Mouse (Mus musculus): ENCODE results near the gene Ube2ql1. TPM values are rescaled to one million over a fixed set of nuclear protein-coding genes. Genes with fewer than 3 reads are reported as not detected.

Ube2ql1 gene
- total RNA-seq (2015) (not detected in 2 replicates), total RNA-seq (2017) (not detected in 2 replicates)

DNA sequence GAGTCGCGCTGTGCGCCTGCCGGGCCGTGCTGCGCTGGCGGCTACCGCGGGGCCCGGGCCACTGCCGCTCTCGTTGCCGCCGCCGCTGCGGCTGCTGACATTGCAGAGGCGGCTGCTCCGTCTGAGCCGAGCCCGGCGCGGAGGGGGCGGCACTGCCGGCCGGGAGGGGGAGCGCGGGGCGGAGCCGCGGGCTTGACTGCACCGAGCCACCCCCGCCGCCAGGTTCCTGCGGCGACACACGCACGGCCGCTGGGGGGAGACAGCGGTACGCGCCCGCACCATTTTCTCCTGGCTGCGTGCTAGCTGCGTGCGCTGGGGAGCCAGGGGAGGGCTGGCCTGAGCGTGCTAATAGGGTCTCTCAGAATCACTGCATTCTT, at the start of gene Ube2ql1:
TSS of gene Ube2ql1 (minus strand) at position 131 of the 377 bp plus-strand sequence.
- ATAC-seq (replicated peaks; ENCODE audit: poor library complexity), result peak; percentile 95

DNA sequence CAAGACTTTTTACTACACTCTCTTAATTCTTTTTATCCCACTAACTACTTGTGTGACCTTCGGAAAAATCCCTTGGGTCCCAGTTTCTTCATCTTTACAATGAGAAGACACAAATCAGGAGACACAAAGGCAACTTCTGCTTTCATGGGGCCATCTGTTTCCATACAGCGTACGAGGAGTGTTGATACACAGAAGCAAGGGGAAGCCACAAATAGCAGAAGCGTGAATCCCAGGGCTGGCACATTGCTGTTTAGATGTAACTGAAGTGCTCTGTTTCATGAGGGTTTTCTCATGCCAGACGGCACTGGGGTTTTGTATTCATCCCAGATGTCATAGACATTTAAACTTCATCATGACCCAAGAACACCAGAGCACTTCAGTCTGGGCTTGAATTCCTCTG, 49.0 kb upstream of the Ube2ql1 start:
- peak; percentile 92 for ATAC-seq (replicated peaks; ENCODE audit: poor library complexity)

DNA sequence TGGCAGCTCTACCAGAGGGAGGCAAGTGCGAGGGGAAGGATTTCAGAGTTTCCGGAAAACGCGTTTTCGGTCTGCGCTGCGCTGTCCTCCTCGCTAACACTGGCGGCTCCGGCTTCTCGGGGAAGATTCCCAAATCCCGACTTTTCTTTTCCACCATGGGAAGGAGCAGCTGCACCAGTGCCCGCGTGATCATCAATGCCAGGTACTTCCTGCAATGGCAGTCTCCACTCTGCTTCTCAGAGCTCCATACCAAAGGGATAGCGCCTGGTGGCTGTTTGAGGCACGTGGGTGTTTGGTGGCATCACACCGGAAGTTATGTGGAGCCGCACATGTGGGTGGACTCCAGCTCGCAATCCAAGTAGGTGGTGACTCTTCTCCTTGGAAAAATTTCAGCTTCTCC, 38.5 kb upstream of the Ube2ql1 start:
- no peak for ATAC-seq (replicated peaks; ENCODE audit: poor library complexity)

- ATAC-seq (replicated peaks; ENCODE audit: poor library complexity), result no peak
Measured at GRCm38 (mm10) chr13:69772358-69772757, 32.7 kb upstream of the Ube2ql1 start.

DNA sequence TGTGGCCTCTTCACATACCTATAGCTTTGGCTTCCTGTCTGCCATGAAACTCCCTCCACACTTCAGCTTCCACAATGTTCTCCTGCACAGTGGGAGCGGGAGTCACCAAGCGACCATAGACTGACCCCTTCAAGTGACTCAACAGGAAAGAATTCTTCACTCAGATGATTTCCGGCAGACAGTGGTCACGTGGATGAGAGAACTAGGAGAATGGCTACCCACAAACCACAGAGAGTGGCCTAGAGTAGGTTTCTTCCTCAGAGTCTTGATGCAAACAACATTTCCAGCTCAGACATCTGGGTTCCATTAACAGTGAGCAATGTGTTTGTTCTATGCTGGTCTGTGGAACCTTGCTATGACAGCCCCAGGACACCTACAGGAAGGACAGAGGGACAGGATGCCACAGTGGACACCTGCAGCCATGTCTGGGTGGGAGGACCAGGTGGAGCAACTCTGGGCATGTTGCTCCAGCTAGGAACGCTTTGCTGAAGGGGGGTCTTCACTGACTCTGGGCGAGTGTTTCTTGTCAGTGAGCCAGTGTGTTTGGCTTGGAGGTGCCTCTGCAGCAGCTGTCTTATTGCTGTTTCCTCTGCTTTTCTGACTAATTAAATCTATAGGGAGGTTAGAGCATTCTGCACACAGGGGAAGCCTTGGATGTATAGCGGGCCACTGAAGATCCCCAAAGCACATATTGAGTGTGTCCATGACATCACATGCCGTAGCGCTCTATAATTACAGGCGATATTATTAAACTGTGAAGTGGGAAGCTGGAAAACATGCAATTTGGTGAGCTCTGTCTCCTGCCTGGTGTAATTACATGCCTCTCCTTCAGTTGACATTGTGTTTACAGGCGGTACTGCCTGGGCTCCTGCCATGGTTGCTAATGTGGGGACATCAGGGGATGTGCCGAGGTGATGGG, 31.1 kb upstream of the Ube2ql1 start:
- ATAC-seq (replicated peaks; ENCODE audit: poor library complexity), result no peak

DNA sequence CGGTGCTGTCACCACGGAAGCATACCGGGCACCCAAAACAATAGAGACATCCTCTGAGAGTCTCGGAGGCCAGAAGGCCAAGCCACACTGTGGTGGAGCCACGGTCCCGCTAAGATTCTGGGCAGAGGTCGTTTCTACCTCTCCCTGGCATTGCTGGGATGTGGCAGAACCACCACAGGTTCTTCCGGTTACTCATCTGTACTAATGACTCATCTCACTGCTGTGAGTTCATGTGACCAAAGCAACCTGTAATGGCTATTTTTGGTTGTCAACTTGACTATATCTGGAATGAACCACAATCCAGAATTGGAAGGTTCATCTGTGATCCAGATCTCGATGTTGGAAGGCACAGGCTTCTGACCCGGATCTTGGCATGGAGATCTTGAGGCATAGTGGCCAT, 28.5 kb upstream of the Ube2ql1 start:
- no peak for ATAC-seq (replicated peaks; ENCODE audit: poor library complexity)

DNA sequence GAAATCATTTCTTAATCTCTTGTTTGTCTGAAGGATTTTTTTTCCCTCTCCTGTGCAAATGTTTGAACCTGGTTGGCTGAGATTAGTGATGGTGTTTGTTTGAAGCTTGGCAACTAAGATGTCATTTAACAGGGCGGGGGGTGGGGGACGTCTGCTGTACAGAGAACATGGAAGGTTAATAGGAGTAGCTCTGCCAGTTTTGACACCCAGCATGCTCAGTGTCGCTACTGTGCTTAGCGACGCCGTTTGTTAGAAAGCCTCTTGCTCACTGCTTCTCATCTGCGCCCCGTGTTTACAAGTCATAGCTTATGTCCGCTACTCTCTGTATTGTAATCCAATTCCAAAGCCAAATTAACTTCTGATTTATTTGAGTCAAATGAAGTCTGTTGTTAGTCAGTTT, 25.0 kb upstream of the Ube2ql1 start:
- no peak for ATAC-seq (replicated peaks; ENCODE audit: poor library complexity)

GRCm38 (mm10) chr13:69761393-69761792, 21.7 kb upstream of the Ube2ql1 start:
- ATAC-seq (replicated peaks; ENCODE audit: poor library complexity), result no peak

DNA sequence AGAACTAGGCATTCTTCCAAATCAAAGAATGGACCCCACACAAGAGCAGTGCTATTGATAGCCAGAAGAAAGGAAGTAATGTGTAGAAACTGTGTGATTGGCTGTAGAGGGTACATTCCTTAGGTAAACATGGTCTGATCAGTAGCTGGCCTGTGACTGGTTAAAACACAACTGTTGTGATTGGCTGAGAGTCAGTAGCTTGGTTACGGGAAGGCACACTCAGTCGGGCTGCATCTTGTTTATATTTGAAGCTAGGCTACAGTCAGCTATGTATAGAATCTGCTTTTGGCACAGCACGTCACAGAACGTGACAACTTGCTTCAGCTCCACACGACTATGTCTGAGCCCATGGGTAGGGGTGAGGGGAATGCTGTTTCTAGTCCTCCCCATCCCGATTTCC, 19.3 kb upstream of the Ube2ql1 start:
- ATAC-seq (replicated peaks; ENCODE audit: poor library complexity), result no peak

DNA sequence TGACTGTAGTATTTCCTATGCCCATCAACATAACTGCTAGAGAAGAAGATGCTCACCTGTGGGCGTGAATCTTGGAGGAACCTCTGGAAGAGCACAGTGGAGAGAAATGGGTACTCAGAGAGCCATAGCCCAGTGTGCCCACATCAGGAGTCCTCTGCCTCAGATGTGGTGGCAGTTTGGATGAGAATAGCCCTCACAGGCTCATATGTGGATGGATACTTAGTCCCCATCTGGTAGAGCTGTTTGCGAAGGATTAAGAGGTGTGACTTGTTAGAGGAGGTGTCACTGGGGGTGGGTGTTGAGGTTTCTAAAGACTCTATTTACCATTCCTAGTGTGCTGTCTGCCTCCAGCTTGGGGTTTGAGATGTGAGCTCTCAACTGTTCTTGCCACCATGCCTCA, 13.2 kb upstream of the Ube2ql1 start:
- ATAC-seq (replicated peaks; ENCODE audit: poor library complexity), result no peak

DNA sequence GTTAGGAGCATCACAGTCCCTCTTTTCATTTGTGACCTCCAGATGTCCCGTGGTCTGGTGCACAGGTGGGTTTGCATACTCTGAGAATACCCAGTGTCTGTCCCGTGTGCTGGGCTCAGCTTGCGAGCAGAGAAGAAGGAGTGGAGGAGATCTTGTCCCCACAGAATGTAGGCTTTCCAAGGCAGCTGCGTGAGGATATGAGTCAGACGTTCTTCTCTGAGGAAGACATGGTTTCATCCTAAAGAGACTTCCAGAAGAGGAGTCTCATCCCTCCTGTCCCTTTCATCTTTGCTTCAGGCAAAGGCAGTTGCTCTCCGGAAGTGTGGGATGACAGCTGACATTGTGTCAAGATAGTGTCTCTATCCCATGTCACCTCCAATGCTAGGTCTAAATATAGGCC, 11.8 kb upstream of the Ube2ql1 start:
- no peak for ATAC-seq (replicated peaks; ENCODE audit: poor library complexity)

DNA sequence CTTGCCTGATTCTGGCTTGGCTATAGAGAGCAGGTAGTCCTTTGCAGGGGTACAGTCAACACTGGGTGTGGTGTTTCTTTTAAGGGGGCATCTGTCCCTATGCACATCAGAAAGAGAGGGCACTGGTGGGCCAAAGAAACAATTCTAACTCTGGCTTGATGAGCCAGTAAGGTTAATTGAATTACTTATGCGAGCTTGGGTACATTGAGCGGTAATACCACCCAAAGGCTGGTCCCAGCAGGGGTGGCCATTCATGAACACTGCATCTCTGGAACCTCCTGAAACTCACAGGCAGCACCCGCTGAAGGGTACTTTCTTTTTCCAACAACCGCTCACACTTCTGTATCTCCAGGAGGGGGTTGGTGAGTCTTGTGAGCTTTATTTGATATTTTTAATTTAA, 9.1 kb upstream of the Ube2ql1 start:
- no peak for ATAC-seq (replicated peaks; ENCODE audit: poor library complexity)

DNA sequence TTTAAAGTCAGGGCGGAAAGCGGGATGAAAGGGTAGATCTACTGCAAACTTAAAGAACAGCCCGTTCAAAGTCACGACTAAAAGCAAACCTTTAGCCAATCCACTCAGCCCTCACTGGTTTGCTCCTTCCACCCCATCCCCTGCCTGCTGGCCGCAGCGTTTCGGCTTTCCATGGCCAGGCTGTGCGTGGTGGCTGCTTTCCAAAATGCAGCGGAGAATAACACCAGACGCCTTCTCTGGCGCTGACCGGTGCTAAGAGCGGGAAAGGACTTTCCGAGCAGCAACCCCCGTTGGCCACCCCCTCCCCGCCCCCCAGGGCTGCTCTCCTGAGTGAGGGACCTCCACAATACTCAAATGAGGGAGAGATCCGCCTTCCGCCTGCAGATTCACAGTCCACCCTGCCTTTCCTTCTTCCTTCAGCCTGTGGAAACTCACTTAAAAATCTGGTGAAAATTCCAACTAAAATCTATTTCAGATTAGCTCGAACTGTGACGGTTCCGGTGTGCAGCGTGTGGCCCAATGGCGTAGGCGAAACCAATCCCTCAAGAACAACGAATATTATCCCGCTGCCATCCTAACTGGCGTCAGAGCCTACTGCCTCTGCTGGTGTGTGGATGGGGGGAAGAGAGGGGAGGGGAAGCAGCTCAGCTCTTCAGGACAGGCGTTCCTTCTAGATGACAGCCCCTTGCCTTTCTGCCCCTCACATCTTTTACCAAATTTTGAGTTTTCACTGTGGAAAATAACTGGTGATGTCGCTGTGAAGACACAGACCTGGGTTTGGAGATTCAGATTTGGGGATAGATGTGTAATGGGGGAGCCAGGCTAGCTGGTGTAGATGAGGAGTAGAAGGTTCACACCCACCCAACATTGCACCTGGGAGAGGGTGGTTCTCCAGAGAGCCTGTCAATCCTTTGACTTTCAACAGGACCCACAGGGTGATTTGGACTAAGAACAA, 919 bp upstream of the Ube2ql1 start:
- ATAC-seq (replicated peaks; ENCODE audit: poor library complexity), result no peak

- ATAC-seq (replicated peaks; ENCODE audit: poor library complexity), result no peak
Measured at GRCm38 (mm10) chr13:69739091-69739758, 464 bp downstream of the Ube2ql1 start.

DNA sequence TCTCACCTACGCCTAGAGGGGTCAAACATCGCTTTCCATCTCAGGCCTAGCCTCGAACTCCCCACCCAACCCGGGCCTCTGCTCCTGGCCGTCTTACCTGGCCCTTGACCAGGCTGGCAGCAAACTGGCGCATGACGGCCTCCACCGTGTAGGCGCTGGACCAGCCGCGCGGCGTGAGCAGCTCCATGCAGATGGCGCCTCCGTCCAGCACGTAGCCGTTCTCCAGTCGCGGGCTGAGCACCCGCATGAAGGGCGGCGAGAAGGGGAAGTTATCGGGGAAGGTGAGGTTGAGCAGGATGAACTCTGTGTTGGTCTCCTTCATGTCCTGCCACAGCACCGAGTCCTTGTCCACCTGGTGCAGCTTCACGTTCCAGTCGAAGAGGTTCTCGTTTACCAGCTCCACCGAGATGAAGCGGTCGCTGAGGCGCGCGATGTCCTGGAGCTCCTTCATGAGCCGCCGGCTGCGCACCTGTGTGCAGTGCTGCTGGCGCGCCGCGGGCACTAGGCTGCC, 1.2 kb downstream of the Ube2ql1 start:
- ATAC-seq (replicated peaks; ENCODE audit: poor library complexity), result peak; percentile 27

DNA sequence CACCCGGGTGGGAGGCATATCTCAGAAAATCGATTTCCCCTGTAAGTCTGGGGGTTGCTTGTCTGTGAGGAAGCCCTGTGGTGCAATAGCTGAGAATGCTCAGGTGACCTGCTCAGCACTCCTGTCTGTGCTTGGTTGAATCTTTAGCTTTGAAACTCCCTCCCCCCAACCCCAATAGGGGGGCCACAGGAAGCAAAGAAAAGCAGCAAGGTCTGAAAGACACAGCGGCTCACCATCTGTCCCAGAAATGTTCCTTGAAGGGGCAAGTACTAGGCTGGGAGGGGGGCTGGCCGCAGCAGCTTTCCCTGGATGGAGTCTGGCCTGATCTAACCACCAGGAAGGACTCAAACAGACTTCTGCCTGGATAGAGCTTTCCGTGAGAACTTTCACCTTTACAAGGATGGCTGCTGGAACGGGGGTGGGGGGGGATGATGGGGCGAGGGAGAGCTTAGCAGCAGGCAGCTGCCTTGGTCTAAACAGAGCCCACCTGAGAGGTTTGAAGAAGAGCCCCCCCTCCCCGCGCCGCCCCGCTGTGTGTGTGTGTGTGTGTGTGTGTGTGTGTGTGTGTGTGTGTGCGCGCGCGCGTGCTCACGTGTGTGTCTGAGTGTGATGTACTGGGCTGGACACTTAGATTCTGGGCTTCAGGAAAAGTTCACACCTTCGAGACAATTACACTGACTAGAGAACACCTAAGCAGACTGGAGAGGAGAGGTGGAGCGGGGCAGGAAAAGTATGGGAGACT, 2.1 kb downstream of the Ube2ql1 start:
- no peak for ATAC-seq (replicated peaks; ENCODE audit: poor library complexity)

DNA sequence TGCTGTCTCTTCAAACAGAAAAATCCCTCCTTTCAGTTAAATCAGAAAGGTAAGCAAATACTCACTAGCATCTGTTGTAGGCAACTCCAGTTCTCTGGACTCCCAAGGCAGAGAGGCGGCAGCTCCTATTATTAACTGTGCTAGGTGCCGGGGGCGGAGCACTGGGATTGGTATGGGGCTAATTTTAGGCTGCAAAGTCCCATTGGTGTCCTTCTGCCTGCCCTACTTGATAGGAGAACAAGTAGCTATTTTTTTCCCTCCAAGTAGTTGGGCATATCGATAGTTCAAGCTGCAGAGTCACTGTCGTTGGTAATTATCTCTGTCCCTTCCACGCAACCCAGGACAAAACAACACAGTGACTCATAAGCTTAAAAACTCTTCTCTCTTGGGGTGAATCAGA, 7.1 kb downstream of the Ube2ql1 start:
- no peak for ATAC-seq (replicated peaks; ENCODE audit: poor library complexity)

DNA sequence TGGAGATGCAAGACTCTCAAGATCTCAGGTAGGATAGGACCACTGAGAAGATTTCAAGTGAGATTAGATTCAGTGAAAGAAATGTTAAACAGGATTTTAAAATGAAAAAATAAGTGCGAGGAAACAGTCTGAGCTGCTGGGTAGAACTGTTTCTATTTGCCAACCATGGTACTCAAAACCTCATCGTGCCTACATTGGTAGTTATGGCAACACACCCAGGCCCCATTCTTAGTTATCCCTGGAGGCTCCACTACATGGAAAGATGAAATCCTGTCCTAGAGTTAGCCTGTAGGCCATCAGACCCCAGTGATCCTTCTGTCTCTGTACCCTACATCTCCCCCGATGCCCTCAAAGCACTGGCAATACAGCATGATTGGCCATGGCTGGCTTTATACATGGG, 14.3 kb downstream of the Ube2ql1 start:
- ATAC-seq (replicated peaks; ENCODE audit: poor library complexity), result no peak

DNA sequence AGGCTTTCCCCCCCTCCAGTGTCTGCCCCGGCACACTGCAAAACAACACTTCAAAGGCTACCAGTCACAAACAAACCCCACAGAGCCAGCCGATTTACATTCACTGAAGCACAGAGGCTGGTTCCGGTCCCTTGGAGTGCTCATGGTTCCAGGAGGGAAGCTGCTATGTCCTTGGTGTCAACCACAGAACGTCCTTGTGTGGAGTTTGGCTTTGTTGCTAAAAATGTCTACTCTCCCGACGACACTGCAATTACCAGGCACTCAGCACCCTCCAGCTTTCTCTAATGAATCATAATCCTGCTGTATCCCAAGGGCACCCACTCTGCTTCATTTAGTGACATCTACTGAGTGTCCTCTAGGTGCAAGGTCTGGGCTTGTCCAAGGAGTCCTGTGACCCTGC, 18.5 kb downstream of the Ube2ql1 start:
- ATAC-seq (replicated peaks; ENCODE audit: poor library complexity), result no peak

DNA sequence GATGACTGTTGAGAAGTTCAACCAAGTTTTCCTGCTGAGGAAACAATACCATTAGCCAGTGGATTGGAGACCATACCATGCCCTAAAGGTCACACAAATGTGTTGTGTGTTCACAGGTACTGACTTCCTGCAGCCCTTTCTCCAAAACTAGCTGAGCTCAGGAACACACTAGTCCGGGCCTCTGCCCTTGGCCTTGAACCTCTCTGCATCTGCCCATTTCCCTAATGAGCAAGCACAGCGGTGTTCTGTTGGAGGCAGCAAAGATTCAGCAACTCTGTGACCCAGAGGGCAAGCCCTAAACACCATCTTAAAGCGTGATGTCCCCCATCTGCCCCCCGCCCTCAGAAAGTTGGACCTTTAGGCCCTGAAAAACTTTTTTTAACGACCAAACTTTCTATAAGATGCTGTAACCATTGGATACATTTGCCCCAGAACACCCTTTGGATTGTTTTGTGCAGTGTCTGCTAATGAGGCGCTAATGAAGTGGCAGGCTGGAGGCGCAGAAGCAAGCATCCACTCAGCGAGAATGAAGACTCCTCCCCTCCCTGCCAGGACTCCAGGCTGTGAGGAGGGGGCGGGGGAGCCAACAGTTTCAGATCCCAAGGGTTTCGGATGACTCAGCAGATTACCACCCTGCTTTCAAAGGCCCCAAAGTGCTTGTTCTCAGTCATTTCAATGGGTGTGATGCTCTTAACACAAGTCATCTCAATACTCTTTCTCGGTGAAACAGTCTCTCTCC, 21.7 kb downstream of the Ube2ql1 start:
- ATAC-seq (replicated peaks; ENCODE audit: poor library complexity), result no peak

Measured in megakaryocyte progenitor cell, adult 5-6 weeks (primary cell).